Mouse (Mus musculus) liver, embryonic 16.5 days (tissue): ENCODE measurements around the gene Hoxa7. TPM values are rescaled to one million over a fixed set of nuclear protein-coding genes. Genes with fewer than 3 reads are reported as not detected.

Source experiments
- ATAC-seq: fragments of 200-750 bp; cut with Nextera tagmentation; 2 replicates; pipeline ENCODE4 v1.8.0; 2017; ENCODE audit warnings: low read depth, mild to moderate bottlenecking, moderate number of reproducible peaks, moderate library complexity
- H3K27ac ChIP-seq: fragments of 300-500 bp; sonication (generic); 2 replicates; pipeline ENCODE4 v1.5.1; 2014; ENCODE audit warnings: mild to moderate bottlenecking, low read length
- H3K27me3 ChIP-seq: fragments of 300-500 bp; sonication (generic); 2 replicates; pipeline ENCODE4 v1.6.1; 2014; ENCODE audit warnings: low read depth, low read length, mixed read lengths; ENCODE audit not compliant: control insufficient read depth, insufficient read depth
- H3K36me3 ChIP-seq: fragments of 300-500 bp; sonication (generic); 2 replicates; pipeline ENCODE4 v1.6.1; 2014; ENCODE audit warnings: mild to moderate bottlenecking; ENCODE audit not compliant: control insufficient read depth, insufficient read depth
- H3K4me1 ChIP-seq: fragments of 300-500 bp; sonication (generic); 2 replicates; pipeline ENCODE4 v1.6.1; 2014; ENCODE audit warnings: low read depth, low read length, mixed read lengths; ENCODE audit not compliant: control insufficient read depth
- H3K4me2 ChIP-seq: fragments of 300-500 bp; sonication (generic); 2 replicates; pipeline ENCODE4 v1.6.1; 2014; ENCODE audit warnings: low read depth, low read length, mixed read lengths
- H3K4me3 ChIP-seq: fragments of 300-500 bp; sonication (generic); 2 replicates; pipeline ENCODE4 v1.5.1; 2014; ENCODE audit warnings: low read depth, mild to moderate bottlenecking, low read length
- H3K9ac ChIP-seq: fragments of 300-500 bp; sonication (generic); 2 replicates; pipeline ENCODE4 v1.6.1; 2014; ENCODE audit warnings: low read depth, low read length
- H3K9me3 ChIP-seq: fragments of 300-500 bp; sonication (generic); replicated peaks from 2 replicates; pipeline ENCODE4 v1.6.1; 2016; ENCODE audit warnings: low read length; ENCODE audit not compliant: control insufficient read depth
- WGBS: fragments of 180-500 bp; shearing (Covaris S2); extraction: QIAGEN DNeasy Blood & Tissue Kit; methylation state at CpG from one replicate; pipeline ENCODE4 v1.1.7; 2014; ENCODE audit not compliant: insufficient replicate concordance; 5-methylcytosine and 5-hydroxymethylcytosine counted together
- polyA plus RNA-seq: library from polyadenylated mRNA; unstranded; fragments of >200 nt; fragmentation: Nextera tagmentation; extraction: Ambion mirVana; gene quantifications from 2 replicates; pipeline ENCODE4 v1.2.1, GENCODE M21; 2015

The Hoxa7 gene
- polyA plus RNA-seq, 1 experiment from 2014 or later, result 0.34 TPM

GRCm38 (mm10) chr6:52265306-52265912, 43.8 kb upstream of the Hoxa7 start:
- no peak overlapping the region for H3K4me3 ChIP-seq
- under 1% methylated on average over 18 of the region's 18 CpGs for WGBS
- no peak for ATAC-seq
- no peaks in the 10 kb centered on the region for H3K9me3 ChIP-seq
- peaks cover 97% of the 10 kb centered on the region for H3K27me3 ChIP-seq
- no peak overlapping the region for H3K4me2 ChIP-seq
- H3K9ac ChIP-seq, result no peak overlapping the region
- H3K4me1 ChIP-seq, result no peaks in the 10 kb centered on the region; the same call in 1 of the 2 replicates
- H3K27ac ChIP-seq, result no peak overlapping the region
- H3K36me3 ChIP-seq, result no peaks in the 10 kb centered on the region

GRCm38 (mm10) chr6:52264106-52264790, 42.6 kb upstream of the Hoxa7 start:
- no peak overlapping the region for H3K4me2 ChIP-seq
- no peak overlapping the region for H3K9ac ChIP-seq
- no peaks in the 10 kb centered on the region for H3K9me3 ChIP-seq
- no peak overlapping the region for H3K4me3 ChIP-seq
- ATAC-seq, result no peak
- H3K27ac ChIP-seq, result no peak overlapping the region
- H3K4me1 ChIP-seq, result peaks cover 3% of the 10 kb centered on the region; the same call in 1 of the 2 replicates
- H3K36me3 ChIP-seq, result no peaks in the 10 kb centered on the region
- peaks cover 97% of the 10 kb centered on the region for H3K27me3 ChIP-seq
- WGBS, result 2% methylated on average over 5 of the region's 5 CpGs

GRCm38 (mm10) chr6:52263321-52263585, 41.6 kb upstream of the Hoxa7 start:
- WGBS, result 2% methylated on average over 6 of the region's 6 CpGs
- no peak overlapping the region for H3K4me3 ChIP-seq
- H3K4me2 ChIP-seq, result no peak overlapping the region
- no peak overlapping the region for H3K9ac ChIP-seq
- no peak for ATAC-seq
- H3K36me3 ChIP-seq, result no peaks in the 10 kb centered on the region
- H3K27me3 ChIP-seq, result peaks cover 97% of the 10 kb centered on the region
- peaks cover 3% of the 10 kb centered on the region; the same call in 1 of the 2 replicates for H3K4me1 ChIP-seq
- no peaks in the 10 kb centered on the region for H3K9me3 ChIP-seq
- no peak overlapping the region for H3K27ac ChIP-seq

- peaks cover 95% of the 10 kb centered on the region for H3K27me3 ChIP-seq
- no peak overlapping the region for H3K9ac ChIP-seq
- H3K4me3 ChIP-seq, result no peak overlapping the region
- no peak overlapping the region for H3K27ac ChIP-seq
- H3K4me1 ChIP-seq, result peaks cover 3% of the 10 kb centered on the region; the same call in 1 of the 2 replicates
- WGBS, result 2% methylated on average over 24 of the region's 24 CpGs
- no peak overlapping the region for H3K4me2 ChIP-seq
- H3K36me3 ChIP-seq, result no peaks in the 10 kb centered on the region
- no peak for ATAC-seq
- H3K9me3 ChIP-seq, result no peaks in the 10 kb centered on the region
Measured at GRCm38 (mm10) chr6:52262463-52263320, 41.0 kb upstream of the Hoxa7 start.

GRCm38 (mm10) chr6:52261751-52262462, 40.3 kb upstream of the Hoxa7 start:
- ATAC-seq, result no peak
- Histone ChIP-seq H3K9ac (no peak overlapping the region), H3K36me3 (no peaks in the 10 kb centered on the region), H3K4me1 (peaks cover 3% of the 10 kb centered on the region; the same call in 1 of the 2 replicates), H3K27me3 (peaks cover 97% of the 10 kb centered on the region), H3K4me3 (no peak overlapping the region), H3K9me3 (no peaks in the 10 kb centered on the region), H3K27ac (no peak overlapping the region), H3K4me2 (no peak overlapping the region)
- 7% methylated on average over 9 of the region's 9 CpGs for WGBS

GRCm38 (mm10) chr6:52260654-52261575, 39.3 kb upstream of the Hoxa7 start, which contains the start of gene Hoxa13:
Hoxa13 (minus strand) TSS chr6:52260880.
- Histone ChIP-seq H3K4me1 (peaks cover 3% of the 10 kb centered on the region; the same call in 1 of the 2 replicates), H3K36me3 (no peaks in the 10 kb centered on the region), H3K27ac (no peak within 1 kb of the TSS), H3K4me3 (peak within 1 kb of the TSS; percentile 50), H3K9ac (no peak within 1 kb of the TSS), H3K9me3 (no peaks in the 10 kb centered on the region), H3K27me3 (peaks cover 92% of the 10 kb centered on the region), H3K4me2 (peak within 1 kb of the TSS; percentile 66)
- peak; percentile 50 for ATAC-seq
- WGBS, result under 1% methylated on average over 57 of the region's 72 CpGs

- H3K9me3 ChIP-seq, result no peaks in the 10 kb centered on the region
- peak overlapping the region; percentile 50 for H3K4me3 ChIP-seq
- H3K27ac ChIP-seq, result no peak overlapping the region
- H3K27me3 ChIP-seq, result peaks cover 87% of the 10 kb centered on the region
- H3K4me1 ChIP-seq, result peaks cover 3% of the 10 kb centered on the region; the same call in 1 of the 2 replicates
- ATAC-seq, result no peak
- H3K9ac ChIP-seq, result no peak overlapping the region
- H3K4me2 ChIP-seq, result peak overlapping the region; percentile 66
- WGBS, result 1% methylated on average over 39 of the region's 39 CpGs
- H3K36me3 ChIP-seq, result no peaks in the 10 kb centered on the region
Measured at GRCm38 (mm10) chr6:52259811-52260261, 38.2 kb upstream of the Hoxa7 start.
